Mouse (Mus musculus): Measurements from ENCODE around the gene Irf3. TPM values are rescaled to one million over a fixed set of nuclear protein-coding genes. Genes with fewer than 3 reads are reported as not detected.

Gene Irf3
- polyA plus RNA-seq, 1 experiment: 108 TPM

DNA sequence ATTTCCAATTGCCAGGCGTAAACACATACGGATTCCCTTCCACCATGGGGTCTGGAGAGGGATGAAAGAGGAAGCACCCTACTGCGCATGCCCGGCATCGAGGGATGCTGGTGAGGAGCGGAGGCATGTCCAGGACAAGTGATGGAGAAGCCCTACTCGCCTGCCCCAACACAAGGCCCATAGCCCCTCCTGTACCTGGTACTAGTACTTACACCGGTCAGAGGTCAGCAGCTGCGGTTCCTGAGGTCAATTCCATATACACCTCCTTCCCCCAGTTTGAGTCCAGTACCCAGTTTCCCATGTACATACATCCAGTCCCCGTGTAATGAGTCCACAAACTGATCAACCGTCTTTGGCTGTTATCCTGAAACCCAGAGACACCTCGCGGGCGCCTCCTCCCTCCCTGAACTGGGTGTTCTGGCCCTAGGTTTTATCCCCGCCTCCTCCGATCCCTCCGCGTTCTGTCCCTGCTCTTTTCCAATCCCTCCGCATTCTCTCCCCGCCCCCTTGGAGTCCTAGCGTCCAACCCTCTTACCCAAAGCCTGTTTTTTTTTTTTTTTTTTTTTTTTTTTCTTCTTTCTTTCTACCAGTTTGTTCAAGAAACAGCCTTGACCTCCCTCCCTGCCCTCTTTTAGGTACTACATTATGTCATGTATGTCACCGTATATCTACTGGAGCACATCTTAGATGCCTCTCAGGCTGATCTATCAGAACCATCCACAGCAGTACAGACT lies 22.9 kb upstream of the Irf3 start, which contains the start of gene Cpt1c:
Gene Cpt1c, minus strand, starts transcription at position 469 of the 734 bp plus-strand sequence.
- H3K4me3 ChIP-seq (ENCODE audit: control insufficient read depth, low read depth, low read length): peak within 1 kb of the TSS; percentile 84
- H3K36me3 ChIP-seq (ENCODE audit: control insufficient read depth, insufficient read depth, low read length): no peaks in the 10 kb centered on the region; the same call in 1 of the 2 replicates
- TF ChIP-seq CTCF (IDR thresholded peaks at IDR 0.05; ENCODE audit: control insufficient read depth, insufficient read depth, insufficient replicate concordance, low read depth, low read length) (no peak), POLR2A (IDR thresholded peaks at IDR 0.05; ENCODE audit: control insufficient read depth, low read depth, low read length) (peak; percentile 53; the same call in 1 of the 2 replicates)
- H3K4me1 ChIP-seq (ENCODE audit: control insufficient read depth, insufficient read depth, low read length): peaks cover 34% of the 10 kb centered on the region
- H3K27ac ChIP-seq (ENCODE audit: control insufficient read depth, insufficient read depth, low read depth, low read length): peak within 1 kb of the TSS; percentile 93
- H3K27me3 ChIP-seq (ENCODE audit: control insufficient read depth, insufficient read depth, low read length): no peaks in the 10 kb centered on the region

DNA sequence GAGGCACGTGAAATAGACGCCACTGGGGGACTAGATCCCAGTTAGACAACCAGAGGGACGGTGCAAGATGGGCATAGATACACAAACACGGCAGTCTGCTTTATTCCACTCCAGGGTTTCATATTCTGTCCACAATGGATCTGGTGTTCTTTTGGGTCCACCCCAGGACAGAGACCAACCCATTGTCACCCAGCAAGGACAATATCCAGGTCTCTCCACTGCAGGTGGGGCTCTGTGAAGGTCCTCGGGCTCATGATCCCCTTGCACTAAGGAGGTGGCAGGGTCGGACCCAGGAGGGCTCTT lies 22.4 kb upstream of the Irf3 start:
- Histone ChIP-seq H3K27ac (ENCODE audit: control insufficient read depth, insufficient read depth, low read depth, low read length) (peak overlapping the region; percentile 37; the same call in 1 of the 2 replicates), H3K4me3 (ENCODE audit: control insufficient read depth, low read depth, low read length) (no peak overlapping the region), H3K36me3 (ENCODE audit: control insufficient read depth, insufficient read depth, low read length) (no peaks in the 10 kb centered on the region; the same call in 1 of the 2 replicates), H3K27me3 (ENCODE audit: control insufficient read depth, insufficient read depth, low read length) (no peaks in the 10 kb centered on the region), H3K4me1 (ENCODE audit: control insufficient read depth, insufficient read depth, low read length) (peaks cover 34% of the 10 kb centered on the region)
- no peak for TF ChIP-seq POLR2A (IDR thresholded peaks at IDR 0.05; ENCODE audit: control insufficient read depth, low read depth, low read length)
- TF ChIP-seq CTCF (IDR thresholded peaks at IDR 0.05; ENCODE audit: control insufficient read depth, insufficient read depth, insufficient replicate concordance, low read depth, low read length): no peak

DNA sequence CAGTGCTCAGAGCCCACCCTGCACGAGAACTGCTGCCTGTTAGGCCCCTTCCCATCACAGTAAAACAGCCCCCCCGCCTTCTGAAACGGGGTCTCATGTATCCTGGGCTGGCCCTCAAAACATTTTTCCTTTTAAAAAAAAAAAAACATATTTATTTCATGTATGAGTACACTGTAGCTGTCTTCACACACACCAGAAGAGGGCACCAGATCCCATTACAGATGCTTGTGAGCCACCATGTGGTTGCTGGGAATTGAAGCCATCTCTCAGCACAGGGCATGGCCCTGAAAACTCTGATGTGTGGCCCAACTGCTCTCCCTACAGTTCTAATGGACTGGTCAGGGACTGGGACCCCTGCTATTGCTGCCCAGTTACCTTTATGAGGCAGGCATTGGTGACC lies 19.1 kb upstream of the Irf3 start:
- Histone ChIP-seq H3K36me3 (ENCODE audit: control insufficient read depth, insufficient read depth, low read length) (no peaks in the 10 kb centered on the region), H3K27me3 (ENCODE audit: control insufficient read depth, insufficient read depth, low read length) (no peaks in the 10 kb centered on the region), H3K4me3 (ENCODE audit: control insufficient read depth, low read depth, low read length) (no peak overlapping the region), H3K4me1 (ENCODE audit: control insufficient read depth, insufficient read depth, low read length) (peaks cover 17% of the 10 kb centered on the region), H3K27ac (ENCODE audit: control insufficient read depth, insufficient read depth, low read depth, low read length) (no peak overlapping the region)
- no peak for TF ChIP-seq POLR2A (IDR thresholded peaks at IDR 0.05; ENCODE audit: control insufficient read depth, low read depth, low read length)
- no peak for TF ChIP-seq CTCF (IDR thresholded peaks at IDR 0.05; ENCODE audit: control insufficient read depth, insufficient read depth, insufficient replicate concordance, low read depth, low read length)

DNA sequence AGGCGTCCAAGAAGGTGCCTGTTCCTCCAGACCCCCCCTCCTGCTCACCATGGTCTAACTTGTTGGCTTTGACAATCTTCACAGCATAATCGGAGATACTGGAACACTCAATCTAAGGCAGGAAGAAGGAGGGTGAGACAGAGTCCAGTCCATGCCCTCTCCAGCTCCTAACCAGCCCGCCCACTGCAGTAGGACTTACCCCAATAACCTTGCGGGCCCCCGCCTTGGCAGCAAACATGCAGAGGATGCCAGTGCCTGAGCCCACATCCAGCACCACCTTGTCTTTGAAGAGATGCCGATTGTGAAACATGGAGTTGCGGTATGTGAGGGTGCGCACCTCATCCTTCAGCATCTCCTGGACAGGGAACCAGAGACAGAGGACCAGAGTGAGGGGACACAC lies 15.9 kb upstream of the Irf3 start:
- H3K36me3 ChIP-seq (ENCODE audit: control insufficient read depth, insufficient read depth, low read length): no peaks in the 10 kb centered on the region
- peaks cover 3% of the 10 kb centered on the region for H3K4me1 ChIP-seq (ENCODE audit: control insufficient read depth, insufficient read depth, low read length)
- H3K27me3 ChIP-seq (ENCODE audit: control insufficient read depth, insufficient read depth, low read length): no peaks in the 10 kb centered on the region
- no peak overlapping the region for H3K27ac ChIP-seq (ENCODE audit: control insufficient read depth, insufficient read depth, low read depth, low read length)
- TF ChIP-seq CTCF (IDR thresholded peaks at IDR 0.05; ENCODE audit: control insufficient read depth, insufficient read depth, insufficient replicate concordance, low read depth, low read length): no peak
- no peak for TF ChIP-seq POLR2A (IDR thresholded peaks at IDR 0.05; ENCODE audit: control insufficient read depth, low read depth, low read length)
- no peak overlapping the region for H3K4me3 ChIP-seq (ENCODE audit: control insufficient read depth, low read depth, low read length)

- Histone ChIP-seq H3K4me1 (ENCODE audit: control insufficient read depth, insufficient read depth, low read length) (peaks cover 10% of the 10 kb centered on the region), H3K4me3 (ENCODE audit: control insufficient read depth, low read depth, low read length) (no peak overlapping the region), H3K36me3 (ENCODE audit: control insufficient read depth, insufficient read depth, low read length) (no peaks in the 10 kb centered on the region), H3K27me3 (ENCODE audit: control insufficient read depth, insufficient read depth, low read length) (no peaks in the 10 kb centered on the region), H3K27ac (ENCODE audit: control insufficient read depth, insufficient read depth, low read depth, low read length) (no peak overlapping the region)
- TF ChIP-seq CTCF (IDR thresholded peaks at IDR 0.05; ENCODE audit: control insufficient read depth, insufficient read depth, insufficient replicate concordance, low read depth, low read length): peak; percentile 95
- no peak for TF ChIP-seq POLR2A (IDR thresholded peaks at IDR 0.05; ENCODE audit: control insufficient read depth, low read depth, low read length)
These were observed 14.4 kb upstream of the Irf3 start for GRCm38 (mm10) chr7:44983085-44983484.

- TF ChIP-seq POLR2A (IDR thresholded peaks at IDR 0.05; ENCODE audit: control insufficient read depth, low read depth, low read length) (no peak), CTCF (IDR thresholded peaks at IDR 0.05; ENCODE audit: control insufficient read depth, insufficient read depth, insufficient replicate concordance, low read depth, low read length) (no peak)
- Histone ChIP-seq H3K4me3 (ENCODE audit: control insufficient read depth, low read depth, low read length) (no peak overlapping the region), H3K27me3 (ENCODE audit: control insufficient read depth, insufficient read depth, low read length) (no peaks in the 10 kb centered on the region), H3K36me3 (ENCODE audit: control insufficient read depth, insufficient read depth, low read length) (no peaks in the 10 kb centered on the region), H3K4me1 (ENCODE audit: control insufficient read depth, insufficient read depth, low read length) (peaks cover 11% of the 10 kb centered on the region), H3K27ac (ENCODE audit: control insufficient read depth, insufficient read depth, low read depth, low read length) (no peak overlapping the region)
These were observed 13.3 kb upstream of the Irf3 start for GRCm38 (mm10) chr7:44983944-44984832.

GRCm38 (mm10) chr7:44984833-44985164 lies 12.6 kb upstream of the Irf3 start:
- no peak for TF ChIP-seq POLR2A (IDR thresholded peaks at IDR 0.05; ENCODE audit: control insufficient read depth, low read depth, low read length)
- TF ChIP-seq CTCF (IDR thresholded peaks at IDR 0.05; ENCODE audit: control insufficient read depth, insufficient read depth, insufficient replicate concordance, low read depth, low read length): no peak
- H3K27ac ChIP-seq (ENCODE audit: control insufficient read depth, insufficient read depth, low read depth, low read length): no peak overlapping the region
- peaks cover 11% of the 10 kb centered on the region for H3K4me1 ChIP-seq (ENCODE audit: control insufficient read depth, insufficient read depth, low read length)
- no peak overlapping the region for H3K4me3 ChIP-seq (ENCODE audit: control insufficient read depth, low read depth, low read length)
- H3K36me3 ChIP-seq (ENCODE audit: control insufficient read depth, insufficient read depth, low read length): no peaks in the 10 kb centered on the region
- no peaks in the 10 kb centered on the region for H3K27me3 ChIP-seq (ENCODE audit: control insufficient read depth, insufficient read depth, low read length)
